Mouse (Mus musculus) Patski (cell line): ENCODE measurements around the gene Lsm12. TPM values are rescaled to one million over a fixed set of nuclear protein-coding genes. Genes with fewer than 3 reads are reported as not detected.

Source experiments
- ATAC-seq: fragments of 100-300 bp; one replicate; pipeline ENCODE4 v1.8.0; 2021
- CTCF ChIA-PET: fragments of 350-600 bp; sonication (Branson Sonifier 250); formaldehyde crosslinking; loops from one replicate; lab custom pipeline; 2022; ENCODE audit warnings: inconsistent platforms; lab: Charles Lee
- POLR2A ChIA-PET: fragments of 350-600 bp; sonication (Branson Sonifier 250); formaldehyde crosslinking; loops from one replicate; lab custom pipeline; 2022; ENCODE audit warnings: antibody characterized with exemption, inconsistent platforms; lab: Charles Lee
- DNase-seq: peaks from one replicate; pipeline ENCODE4 v3.0.0-alpha.2; 2011; ENCODE audit warnings: low read depth, low spot score
- H3K27me3 ChIP-seq: fragments of 371-371 bp; one replicate; pipeline ENCODE4 v1.5.1; 2021
- CTCF ChIP-seq: fragments of 100-300 bp; IDR thresholded peaks from one replicate; pipeline ENCODE4 v1.5.1; 2021
- in situ Hi-C: fragments of 300-500 bp; cut with MboI; formaldehyde crosslinking; loops from 3 replicates; pipeline ENCODE4 v1.11.1; 2018; ENCODE audit warnings: low pct_unique_long_range_greater_than_20kb, mixed read lengths
- polyA plus RNA-seq: library from polyadenylated mRNA; unstranded; gene quantifications from one replicate; pipeline ENCODE4 v1.2.3, GENCODE M21; 2021

The Lsm12 gene
- polyA plus RNA-seq, 1 experiment from 2014 or later: 45.0 TPM

DNA sequence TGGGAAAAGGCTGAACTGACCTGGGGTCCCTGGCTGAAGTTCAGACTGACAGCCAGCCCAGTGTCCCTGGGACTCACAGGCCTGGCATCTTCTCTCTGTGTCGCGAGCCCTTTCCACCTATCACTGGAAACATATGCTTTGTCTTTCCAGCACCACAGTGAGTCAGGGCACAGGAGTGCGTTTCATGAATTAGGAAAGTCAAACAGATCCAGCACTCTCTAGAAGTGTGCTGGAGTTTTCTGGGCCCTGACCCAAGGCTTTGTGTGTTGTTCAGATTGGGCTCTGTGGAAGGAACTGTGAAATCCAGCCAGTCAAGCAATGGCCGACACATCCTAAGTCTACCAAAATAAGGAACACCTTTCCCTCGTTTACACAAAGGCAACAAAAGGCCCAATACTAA, 40.1 kb upstream of the Lsm12 start:
- ATAC-seq (no peak), DNase-seq (no peak)
- no peaks in the 10 kb centered on the region for H3K27me3 ChIP-seq
- in situ Hi-C loops: loop anchor here (5.0 kb wide), 1 partner anchor 33 kb away; no protein-coding TSS in a partner anchor
- POLR2A ChIA-PET: no interaction called here
- TF ChIP-seq CTCF: no peak
- CTCF ChIA-PET: no interaction called here

GRCm38 (mm10) chr11:102224686-102225085, 39.6 kb upstream of the Lsm12 start:
- H3K27me3 ChIP-seq: no peaks in the 10 kb centered on the region
- in situ Hi-C loops: loop anchor here (5.0 kb wide), 1 partner anchor 32 kb away; no protein-coding TSS in a partner anchor
- TF ChIP-seq CTCF: no peak
- DNase-seq (no peak), ATAC-seq (no peak)
- POLR2A ChIA-PET: no interaction called here
- CTCF ChIA-PET: no interaction called here

GRCm38 (mm10) chr11:102223166-102223565, 38.1 kb upstream of the Lsm12 start:
- no peaks in the 10 kb centered on the region for H3K27me3 ChIP-seq

GRCm38 (mm10) chr11:102221954-102222351, 36.9 kb upstream of the Lsm12 start:
- POLR2A ChIA-PET: no interaction called here
- CTCF ChIA-PET: no interaction called here
- TF ChIP-seq CTCF: no peak
- ATAC-seq (no peak), DNase-seq (no peak)
- in situ Hi-C loops: no loop called here
- H3K27me3 ChIP-seq: no peaks in the 10 kb centered on the region

More at GRCm38 (mm10) chr11:102223166-102223565, 38.1 kb upstream of the Lsm12 start:
- POLR2A ChIA-PET: interaction anchor here (1.4 kb wide), 1 partner anchor 67 kb away, joined by 4 read pairs; the partner anchor contains the start of gene Tmem101
- ATAC-seq: no peak
- CTCF ChIA-PET: interaction anchor here (0.8 to 1.5 kb wide), 8 partner anchors 9 to 61 kb away, joined by 3 to 8 read pairs (median 3); partner anchors contain the start of gene Tmub2
- in situ Hi-C loops: no loop called here
- TF ChIP-seq CTCF: no peak
- no peak for DNase-seq

GRCm38 (mm10) chr11:102221243-102221953, 36.3 kb upstream of the Lsm12 start:
- H3K27me3 ChIP-seq: no peaks in the 10 kb centered on the region
- ChIA-PET POLR2A (interaction anchor here (1.1 kb wide), 1 partner anchor 11 kb away, joined by 3 read pairs; no protein-coding TSS in a partner anchor), CTCF (no interaction called here)
- no peak for TF ChIP-seq CTCF
- no peak for ATAC-seq
- DNase-seq: no peak
- in situ Hi-C loops: no loop called here

DNA sequence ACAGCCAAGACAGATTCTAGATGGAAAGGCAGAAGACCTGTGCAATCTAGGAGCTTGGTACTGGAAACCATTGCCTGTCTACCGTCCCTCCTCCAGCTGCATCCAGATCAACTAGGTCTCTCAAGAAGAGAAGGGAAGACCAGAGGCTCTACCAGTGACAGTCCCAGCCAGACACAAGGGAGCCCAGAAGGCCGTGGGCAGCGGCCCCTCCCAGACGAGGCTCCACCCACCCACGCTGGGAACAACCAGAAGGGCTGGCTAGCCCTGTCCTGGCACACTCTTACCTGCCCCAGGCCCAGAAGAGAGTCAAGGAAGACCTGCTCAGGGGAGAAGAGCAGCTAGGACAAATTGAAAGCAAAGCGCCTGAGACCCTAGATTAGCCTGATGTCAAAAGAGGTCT, 35.4 kb upstream of the Lsm12 start:
- in situ Hi-C loops: no loop called here
- H3K27me3 ChIP-seq: no peaks in the 10 kb centered on the region
- no peak for DNase-seq
- no peak for TF ChIP-seq CTCF
- ATAC-seq: no peak
- ChIA-PET CTCF (no interaction called here), POLR2A (interaction anchor here (1.1 kb wide), 1 partner anchor 10 kb away, joined by 3 read pairs; no protein-coding TSS in a partner anchor)

GRCm38 (mm10) chr11:102219994-102220346, 34.9 kb upstream of the Lsm12 start:
- ChIA-PET POLR2A (interaction anchor here (1.1 kb wide), 1 partner anchor 9 kb away, joined by 3 read pairs; no protein-coding TSS in a partner anchor), CTCF (no interaction called here)
- no peaks in the 10 kb centered on the region for H3K27me3 ChIP-seq
- ATAC-seq: no peak
- no peak for TF ChIP-seq CTCF
- in situ Hi-C loops: no loop called here
- no peak for DNase-seq

- no peaks in the 10 kb centered on the region for H3K27me3 ChIP-seq
- no peak for DNase-seq
- in situ Hi-C loops: no loop called here
- POLR2A ChIA-PET: no interaction called here
- CTCF ChIA-PET: no interaction called here
- ATAC-seq: no peak
- TF ChIP-seq CTCF: no peak
Observed at GRCm38 (mm10) chr11:102219247-102219993, 34.3 kb upstream of the Lsm12 start.

GRCm38 (mm10) chr11:102218783-102219182, 33.7 kb upstream of the Lsm12 start:
- POLR2A ChIA-PET: interaction anchor here (1.1 kb wide), 1 partner anchor 406 kb away, joined by 5 read pairs; no protein-coding TSS in a partner anchor

GRCm38 (mm10) chr11:102217876-102218430, 32.9 kb upstream of the Lsm12 start:
- in situ Hi-C loops: no loop called here

More at GRCm38 (mm10) chr11:102218783-102219182, 33.7 kb upstream of the Lsm12 start:
- ATAC-seq: peak; percentile 67
- DNase-seq: peak; percentile 80
- H3K27me3 ChIP-seq: no peaks in the 10 kb centered on the region
- TF ChIP-seq CTCF: no peak
- CTCF ChIA-PET: interaction anchor here (1.2 to 1.3 kb wide), 2 partner anchors 9 to 28 kb away, joined by 3 to 4 read pairs; no protein-coding TSS in a partner anchor
- in situ Hi-C loops: no loop called here

More at GRCm38 (mm10) chr11:102217876-102218430, 32.9 kb upstream of the Lsm12 start:
- H3K27me3 ChIP-seq: no peaks in the 10 kb centered on the region
- no peak for DNase-seq
- no peak for ATAC-seq
- CTCF ChIA-PET: interaction anchor here (1.2 to 1.3 kb wide), 2 partner anchors 10 to 29 kb away, joined by 3 to 4 read pairs; no protein-coding TSS in a partner anchor
- POLR2A ChIA-PET: interaction anchor here (0.9 to 1.1 kb wide), 2 partner anchors 28 to 407 kb away, joined by 3 to 5 read pairs; no protein-coding TSS in a partner anchor
- no peak for TF ChIP-seq CTCF
